Mouse (Mus musculus) adrenal gland, postnatal 4 days (tissue): ENCODE measurements around the gene Gabrr2. TPM values are rescaled to one million over a fixed set of nuclear protein-coding genes. Genes with fewer than 3 reads are reported as not detected.
A peak's percentile ranks its signal among the peaks of the same experiment; 100 is the strongest.
"Not testable (repeated sequence)": the region's sequence is repeated elsewhere in the genome, so short reads cannot be mapped to it uniquely, and the experiment has no call there.

Experiments used
- DNase-seq, 2 experiments: peaks; one replicate each; pipeline ENCODE4 v3.0.0; 2021 to 2022; ENCODE audit warnings: low spot score in 2 of 2, mixed read lengths in 2 of 2
- total RNA-seq, 2 experiments: library from RNA; stranded (reverse); gene quantifications; 2 replicates each; pipeline ENCODE4 v1.2.3; 2021

The Gabrr2 gene
- total RNA-seq, 2 experiments from 2014 or later: not detected

DNA sequence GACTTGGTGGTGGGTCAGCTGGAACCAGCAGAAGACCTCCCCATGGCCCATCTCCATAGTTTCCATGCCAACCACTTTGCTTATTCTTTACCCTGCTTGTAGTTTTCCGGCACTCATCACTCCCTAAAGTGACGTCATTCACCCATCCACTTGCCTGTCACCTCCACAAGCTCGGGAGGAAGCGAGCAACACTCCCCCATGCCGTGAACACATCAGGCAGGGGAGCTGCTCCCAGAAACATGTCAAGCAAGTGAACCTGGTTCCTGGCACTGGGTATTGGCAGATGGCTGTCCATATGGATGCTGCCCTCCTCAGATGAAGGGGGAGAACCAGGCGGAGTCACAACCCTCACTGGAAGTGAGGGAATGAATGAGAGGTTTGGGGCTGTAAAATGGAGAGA is 6.1 kb downstream of the Gabrr2 start:
- no peak for DNase-seq

GRCm38 (mm10) chr4:33070326-33070725 is 7.5 kb downstream of the Gabrr2 start:
- no peak for DNase-seq

- no peak for DNase-seq
These were observed 8.5 kb downstream of the Gabrr2 start for GRCm38 (mm10) chr4:33071337-33071736.

GRCm38 (mm10) chr4:33072526-33073161 is 9.8 kb downstream of the Gabrr2 start:
- DNase-seq: no peak

DNA sequence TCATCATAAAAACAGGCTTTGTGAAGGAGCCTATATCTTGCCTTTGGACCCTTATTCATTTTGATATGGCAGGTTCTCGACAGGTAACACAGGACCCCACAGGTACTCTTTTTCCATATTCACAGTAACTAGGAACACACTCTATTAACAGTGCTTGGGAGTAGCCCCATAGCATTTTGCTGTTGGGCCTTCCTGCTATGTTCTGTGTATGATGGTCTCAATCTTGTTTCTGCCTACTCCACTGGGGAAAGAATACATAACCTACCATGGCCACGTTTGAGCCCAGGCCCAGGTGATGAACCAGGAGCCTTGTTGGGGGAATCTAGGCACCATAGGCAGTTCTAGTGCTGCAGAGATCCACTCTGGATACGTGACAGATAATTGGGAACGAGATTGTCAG is 11.6 kb downstream of the Gabrr2 start:
- DNase-seq: no peak

GRCm38 (mm10) chr4:33074851-33075250 is 12.1 kb downstream of the Gabrr2 start:
- DNase-seq: no peak

GRCm38 (mm10) chr4:33075776-33076524 is 13.2 kb downstream of the Gabrr2 start:
- DNase-seq: no peak

DNA sequence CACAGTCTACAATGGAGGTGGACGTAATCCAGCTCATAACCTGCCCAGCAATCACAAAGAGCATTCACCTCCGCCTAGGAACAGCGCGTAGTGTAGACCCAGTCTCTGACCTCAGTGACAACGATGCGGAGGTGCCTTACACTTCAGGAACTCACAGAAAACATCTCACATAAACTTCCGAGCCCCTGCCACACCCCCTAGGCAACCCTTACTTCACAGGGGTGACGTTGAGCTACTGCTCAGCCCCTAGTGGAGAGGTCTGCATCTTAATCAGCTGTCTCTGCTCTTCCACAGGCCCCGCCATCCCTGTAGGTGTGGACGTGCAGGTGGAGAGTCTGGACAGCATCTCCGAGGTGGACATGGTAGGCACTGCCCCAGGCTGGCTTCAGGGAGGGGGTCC is 14.4 kb downstream of the Gabrr2 start:
- DNase-seq: no peak

GRCm38 (mm10) chr4:33077724-33078123 is 14.9 kb downstream of the Gabrr2 start:
- DNase-seq: no peak

DNA sequence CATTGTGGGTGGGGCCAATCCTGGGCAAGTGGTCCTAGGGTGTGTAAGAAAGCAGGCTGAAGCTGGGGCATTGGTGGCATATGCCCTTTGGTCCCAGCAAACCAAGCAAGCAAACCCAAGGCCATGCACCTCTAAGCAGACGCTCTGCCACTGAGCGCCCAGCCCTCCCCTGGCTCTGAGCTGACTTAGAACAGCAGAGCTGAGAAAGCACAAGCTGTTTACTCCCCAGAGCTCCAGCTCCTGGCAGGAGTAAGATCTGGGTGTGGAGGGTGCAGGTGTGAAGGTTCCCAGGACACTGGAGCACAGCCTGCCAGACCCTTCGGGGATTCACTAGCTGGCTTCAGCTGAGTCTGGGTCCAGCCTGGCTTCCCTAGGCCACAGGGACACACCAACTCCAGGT is 15.7 kb downstream of the Gabrr2 start:
- no peak for DNase-seq

GRCm38 (mm10) chr4:33099118-33099694 is 36.4 kb downstream of the Gabrr2 start:
- DNase-seq: no peak

DNA sequence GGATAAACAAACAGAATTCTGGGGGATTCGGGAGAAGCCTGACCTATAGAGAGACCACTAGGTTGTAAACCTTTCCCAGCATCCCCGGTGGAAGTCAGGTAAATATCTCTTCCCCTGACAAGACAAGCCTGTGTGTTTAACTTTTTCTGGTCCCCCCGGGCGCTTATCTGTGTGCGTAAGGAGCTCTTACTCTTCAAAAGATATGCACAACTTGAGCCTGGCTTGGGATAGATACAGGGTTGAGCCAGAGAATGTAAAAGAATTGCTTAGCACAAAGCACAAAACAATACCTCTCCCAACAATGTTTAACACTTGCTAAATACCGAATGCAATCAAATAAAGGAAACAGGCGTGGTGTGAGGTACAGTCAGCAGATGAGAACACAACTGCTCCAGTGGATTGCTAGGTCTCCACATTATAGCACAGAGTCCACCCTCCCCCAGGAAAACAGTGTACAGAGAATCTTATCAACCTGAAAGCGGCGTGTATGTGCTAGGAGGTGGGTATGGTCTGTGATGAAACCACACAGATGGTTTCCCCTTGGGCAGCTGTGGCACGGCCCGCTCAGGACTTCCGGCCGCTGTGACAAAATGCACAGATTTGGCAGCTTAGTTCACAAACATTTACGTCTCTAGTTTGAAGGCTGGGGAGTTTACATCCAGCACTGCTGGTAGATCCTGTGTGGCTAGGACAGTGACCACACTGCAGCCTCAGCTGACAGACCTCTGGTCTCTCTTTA is 47.1 kb downstream of the Gabrr2 start:
- no peak for DNase-seq

GRCm38 (mm10) chr4:33110845-33111244 is 48.0 kb downstream of the Gabrr2 start:
- no peak for DNase-seq

GRCm38 (mm10) chr4:33111358-33111757 is 48.6 kb downstream of the Gabrr2 start:
- no peak for DNase-seq

GRCm38 (mm10) chr4:33112866-33113265 is 50.1 kb downstream of the Gabrr2 start:
- not testable (repeated sequence) for DNase-seq

DNA sequence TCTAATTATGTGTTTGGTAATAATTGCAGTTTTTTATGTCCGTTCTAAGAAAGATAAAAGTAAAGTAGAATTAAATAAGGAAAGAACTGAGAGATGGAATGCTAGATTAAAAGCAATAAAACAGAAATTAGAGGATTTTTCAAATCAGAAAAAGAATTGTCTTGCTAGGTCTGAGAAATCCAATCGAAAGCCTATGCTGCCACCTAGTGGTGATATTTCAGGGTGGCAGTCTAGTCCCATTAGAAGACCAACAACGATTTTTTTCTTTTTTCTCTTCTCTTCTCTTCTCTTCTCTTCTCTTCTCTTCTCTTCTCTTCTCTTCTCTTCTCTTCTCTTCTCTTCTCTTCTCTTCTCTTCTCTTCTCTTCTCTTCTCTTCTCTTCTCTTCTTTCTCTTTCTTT is 56.3 kb downstream of the Gabrr2 start:
- DNase-seq: peak; percentile 27 to 40

DNA sequence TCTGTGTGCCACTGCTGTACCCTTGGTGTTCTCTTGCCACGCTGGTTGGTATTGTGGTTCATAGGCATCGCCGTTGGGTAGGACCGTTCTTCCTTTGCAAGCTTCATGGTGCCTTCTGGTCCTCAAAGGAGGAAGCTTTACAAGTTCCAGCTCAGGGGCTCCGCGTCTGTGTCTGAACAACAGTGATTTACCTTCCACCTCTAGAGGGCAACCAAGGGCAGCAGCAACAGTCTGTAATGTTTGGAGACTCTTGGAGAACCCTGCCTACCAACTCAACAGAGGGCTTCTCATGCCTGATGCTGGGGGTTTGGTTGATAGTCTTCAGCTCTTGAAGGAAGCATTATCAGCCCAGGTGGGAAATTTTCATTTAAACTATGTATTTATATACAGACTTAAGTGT is 61.7 kb downstream of the Gabrr2 start:
- no peak for DNase-seq

- DNase-seq: no peak
These were observed 62.7 kb downstream of the Gabrr2 start for GRCm38 (mm10) chr4:33125409-33126084.

GRCm38 (mm10) chr4:33132221-33132620 is 69.4 kb downstream of the Gabrr2 start, which contains the start of gene Gabrr1:
TSS of gene Gabrr1 (plus strand) at chr4:33132521.
- DNase-seq: no peak
